Mouse (Mus musculus) embryonic fibroblast, embryonic 13.5 days (primary cell): ENCODE measurements around the gene Pacrg.

Experiments used
- CTCF ChIP-seq: IDR thresholded peaks from 2 replicates; pipeline ENCODE4 v1.5.1; 2011; ENCODE audit warnings: mild to moderate bottlenecking, control low read depth, low read length, moderate library complexity, borderline replicate concordance; ENCODE audit not compliant: insufficient read depth
- POLR2A ChIP-seq: IDR thresholded peaks from 2 replicates; pipeline ENCODE4 v1.6.1; 2011; ENCODE audit warnings: low read depth, mild to moderate bottlenecking, control low read depth, low read length, moderate library complexity

GRCm38 (mm10) chr17:10383406-10383805 lies 456.7 kb downstream of the Pacrg start:
- TF ChIP-seq CTCF (no peak), POLR2A (no peak)
